Mouse (Mus musculus): ENCODE measurements around the gene Sp1. TPM values are rescaled to one million over a fixed set of nuclear protein-coding genes. Genes with fewer than 3 reads are reported as not detected.
A peak's percentile ranks its signal among the peaks of the same experiment; 100 is the strongest.

Sp1 gene
- total and polyA plus RNA-seq, 3 experiments, result 16.3 to 92.3 (median 47.2) TPM

- no peak overlapping the region for H3K9ac ChIP-seq (ENCODE audit: control insufficient read depth, low read depth, low read length, poor library complexity, severe bottlenecking)
- H3K4me3 ChIP-seq (ENCODE audit: control insufficient read depth in 1 of 2, insufficient read depth in 1 of 2, low read depth in 2 of 2, low read length in 2 of 2), result peak overlapping the region; percentile 24 to 45
- TF ChIP-seq SIN3A (IDR thresholded peaks at IDR 0.05; ENCODE audit: low read length) (peak; percentile 20; the same call in 1 of the 2 replicates), MAX (IDR thresholded peaks at IDR 0.05; ENCODE audit: low read length) (no peak), ZKSCAN1 (IDR thresholded peaks at IDR 0.05; ENCODE audit: low read depth, low read length) (no peak), POLR2AphosphoS2 (IDR thresholded peaks at IDR 0.05; ENCODE audit: low read length) (no peak), ZNF384 (IDR thresholded peaks at IDR 0.05; ENCODE audit: low read depth, low read length) (0 out of 2 replicates have a peak, but pooled peaks have one; percentile 2), GATA1 (IDR thresholded peaks at IDR 0.05; ENCODE audit: low read depth, low read length) (no peak)
- no peaks in the 10 kb centered on the region for H3K79me2 ChIP-seq (ENCODE audit: control insufficient read depth, insufficient read depth, low read length, poor library complexity)
- peak; percentile 87 for DNase-seq (ENCODE audit: low read depth, low spot score)
- peaks cover 0 to 5% of the 10 kb centered on the region in 2 experiments; a peak in 2 of 4 replicates for H3K36me3 ChIP-seq (ENCODE audit: control insufficient read depth in 1 of 2, insufficient read depth in 2 of 2, low read length in 2 of 2)
- peaks cover 2 to 7% of the 10 kb centered on the region in 2 experiments; a peak in 3 of 4 replicates for H3K4me1 ChIP-seq (ENCODE audit: control insufficient read depth in 1 of 2, insufficient read depth in 2 of 2, low read length in 2 of 2)
- no peaks in the 10 kb centered on the region for H3K27me3 ChIP-seq (ENCODE audit: control insufficient read depth in 1 of 2, insufficient read depth in 2 of 2, low read length in 2 of 2)
- H3K27ac ChIP-seq (ENCODE audit: control insufficient read depth, low read depth, low read length), result no peak overlapping the region
- H3K9me3 ChIP-seq (replicated peaks; ENCODE audit: insufficient read depth, low read length), result no peaks in the 10 kb centered on the region
Observed at GRCm38 (mm10) chr15:102386640-102387039, 19.3 kb upstream of the Sp1 start.

- H3K4me1 ChIP-seq (ENCODE audit: control insufficient read depth in 1 of 2, insufficient read depth in 2 of 2, low read length in 2 of 2), result peaks cover 4 to 22% of the 10 kb centered on the region in 2 experiments; a peak in 3 of 4 replicates
- H3K27me3 ChIP-seq (ENCODE audit: control insufficient read depth in 1 of 2, insufficient read depth in 2 of 2, low read length in 2 of 2), result no peaks in the 10 kb centered on the region
- H3K4me3 ChIP-seq (ENCODE audit: control insufficient read depth in 1 of 2, insufficient read depth in 1 of 2, low read depth in 2 of 2, low read length in 2 of 2), result no peak overlapping the region
- H3K27ac ChIP-seq (ENCODE audit: control insufficient read depth, low read depth, low read length), result no peak overlapping the region
- no peak for DNase-seq (ENCODE audit: low read depth, low spot score)
- no peaks in the 10 kb centered on the region for H3K79me2 ChIP-seq (ENCODE audit: control insufficient read depth, insufficient read depth, low read length, poor library complexity)
- H3K9me3 ChIP-seq (replicated peaks; ENCODE audit: insufficient read depth, low read length), result no peaks in the 10 kb centered on the region
- H3K9ac ChIP-seq (ENCODE audit: control insufficient read depth, low read depth, low read length, poor library complexity, severe bottlenecking), result no peak overlapping the region
- peaks cover 0 to 16% of the 10 kb centered on the region in 2 experiments; a peak in 2 of 4 replicates for H3K36me3 ChIP-seq (ENCODE audit: control insufficient read depth in 1 of 2, insufficient read depth in 2 of 2, low read length in 2 of 2)
- TF ChIP-seq NRF1 (IDR thresholded peaks at IDR 0.05; ENCODE audit: insufficient read depth, low read depth, low read length, poor library complexity, severe bottlenecking) (no peak), GATA1 (IDR thresholded peaks at IDR 0.05; ENCODE audit: low read depth, low read length) (0 out of 2 replicates have a peak, but pooled peaks have one; percentile 14), MEF2A (IDR thresholded peaks at IDR 0.05; ENCODE audit: extremely low read depth, insufficient replicate concordance, low read depth, low read length, poor library complexity, severe bottlenecking) (no peak), CTCF (IDR thresholded peaks at IDR 0.05 in 2 of 3, conservative IDR thresholded peaks at IDR 0.05 in 1 of 3; ENCODE audit: control insufficient read depth in 1 of 3, insufficient read depth in 1 of 3, low read depth in 2 of 3, low read length in 3 of 3, poor library complexity in 1 of 3, severe bottlenecking in 1 of 3) (no peak), NELFE (IDR thresholded peaks at IDR 0.05; ENCODE audit: low read depth, low read length) (peak; percentile 8; the same call in 1 of the 2 replicates), KAT2A (conservative IDR thresholded peaks at IDR 0.05; ENCODE audit: low read depth, low read length) (no peak)
Observed at GRCm38 (mm10) chr15:102388942-102389341, 17.0 kb upstream of the Sp1 start.

- H3K36me3 ChIP-seq (ENCODE audit: control insufficient read depth in 1 of 2, insufficient read depth in 2 of 2, low read length in 2 of 2), result peaks cover 0 to 20% of the 10 kb centered on the region in 2 experiments; a peak in 2 of 4 replicates
- TF ChIP-seq ZC3H11A (IDR thresholded peaks at IDR 0.05; ENCODE audit: low read depth, low read length), result no peak
- no peak for TF ChIP-seq SIN3A (IDR thresholded peaks at IDR 0.05; ENCODE audit: low read length)
- TF ChIP-seq MYC (IDR thresholded peaks at IDR 0.05; ENCODE audit: low read depth, low read length), result no peak
- TF ChIP-seq RAD21 (IDR thresholded peaks at IDR 0.05; ENCODE audit: low read depth, low read length), result no peak
- no peak for TF ChIP-seq ELF1 (IDR thresholded peaks at IDR 0.05; ENCODE audit: low read depth, low read length)
- TF ChIP-seq TAL1 (IDR thresholded peaks at IDR 0.05; ENCODE audit: low read length), result no peak
- no peak for DNase-seq (ENCODE audit: low read depth, low spot score)
- H3K79me2 ChIP-seq (ENCODE audit: control insufficient read depth, insufficient read depth, low read length, poor library complexity), result no peaks in the 10 kb centered on the region
- H3K27ac ChIP-seq (ENCODE audit: control insufficient read depth, low read depth, low read length), result no peak overlapping the region
- H3K27me3 ChIP-seq (ENCODE audit: control insufficient read depth in 1 of 2, insufficient read depth in 2 of 2, low read length in 2 of 2), result no peaks in the 10 kb centered on the region
- H3K4me3 ChIP-seq (ENCODE audit: control insufficient read depth in 1 of 2, insufficient read depth in 1 of 2, low read depth in 2 of 2, low read length in 2 of 2), result no peak overlapping the region
- H3K9ac ChIP-seq (ENCODE audit: control insufficient read depth, low read depth, low read length, poor library complexity, severe bottlenecking), result no peak overlapping the region
- H3K9me3 ChIP-seq (replicated peaks; ENCODE audit: insufficient read depth, low read length), result no peaks in the 10 kb centered on the region
- peaks cover 6 to 23% of the 10 kb centered on the region in 2 experiments; a peak in 3 of 4 replicates for H3K4me1 ChIP-seq (ENCODE audit: control insufficient read depth in 1 of 2, insufficient read depth in 2 of 2, low read length in 2 of 2)
Observed at GRCm38 (mm10) chr15:102392520-102392919, 13.4 kb upstream of the Sp1 start.
